Mouse (Mus musculus): ENCODE data around the gene Cand2. TPM values are rescaled to one million over a fixed set of nuclear protein-coding genes. Genes with fewer than 3 reads are reported as not detected.

Cand2 gene
- polyA plus RNA-seq, 1 experiment from 2014 or later = 40.8 TPM

DNA sequence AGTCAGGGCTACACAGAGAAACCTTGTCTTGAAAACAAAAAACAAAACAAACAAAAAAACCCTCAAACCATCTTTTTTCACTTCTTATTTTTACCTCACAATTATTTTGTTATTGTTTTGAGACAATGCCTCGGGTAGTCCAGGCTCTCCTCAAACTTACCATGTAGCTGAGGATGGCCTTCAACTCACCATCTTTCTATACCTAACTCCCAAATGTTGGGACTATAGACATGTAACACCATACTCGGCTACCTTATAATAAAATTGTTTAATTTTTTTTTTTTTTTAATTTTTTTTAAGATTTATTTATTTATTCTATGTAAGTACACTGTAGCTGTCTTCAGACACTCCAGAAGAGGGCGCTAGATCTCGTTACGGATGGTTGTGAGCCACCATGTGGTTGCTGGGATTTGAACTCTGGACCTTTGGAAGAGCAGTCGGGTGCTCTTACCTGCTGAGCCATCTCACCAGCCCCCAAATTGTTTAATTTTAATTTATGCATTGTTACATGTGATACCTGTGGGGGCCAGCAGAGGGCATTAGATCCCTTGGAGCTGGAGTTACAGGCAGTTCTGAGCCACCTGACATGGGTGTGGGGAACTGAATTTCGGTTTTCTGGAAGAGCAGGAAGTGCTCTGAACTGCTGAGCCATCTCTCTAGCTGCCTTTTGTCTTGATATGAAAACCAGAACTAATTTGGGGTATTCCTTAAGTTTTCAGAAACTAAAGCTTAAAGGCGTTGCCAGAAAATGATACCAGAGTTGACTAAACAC is 72.5 kb downstream of the Cand2 start:
- no peak overlapping the region for H3K4me3 ChIP-seq (replicated peaks)
- peaks cover 51% of the 10 kb centered on the region for H3K36me3 ChIP-seq (replicated peaks)
- peaks cover 2% of the 10 kb centered on the region for H3K4me1 ChIP-seq
- no peak overlapping the region for H3K9ac ChIP-seq
- H3K27ac ChIP-seq = no peak overlapping the region
- no peak overlapping the region for H3K4me2 ChIP-seq
- 0 out of 2 replicates have a peak, but pooled peaks have one; percentile 20 for ATAC-seq (ENCODE audit: low FRiP score)
- WGBS = 47% methylated on average over 8 of the region's 8 CpGs
- no peaks in the 10 kb centered on the region for H3K27me3 ChIP-seq
- no peaks in the 10 kb centered on the region for H3K9me3 ChIP-seq

GRCm38 (mm10) chr6:115848598-115849304 is 74.4 kb downstream of the Cand2 start:
- Histone ChIP-seq H3K27ac (no peak overlapping the region), H3K4me2 (no peak overlapping the region), H3K4me1 (peaks cover 13% of the 10 kb centered on the region), H3K4me3 (replicated peaks) (no peak overlapping the region), H3K27me3 (no peaks in the 10 kb centered on the region), H3K9ac (no peak overlapping the region), H3K9me3 (no peaks in the 10 kb centered on the region), H3K36me3 (replicated peaks) (peaks cover 32% of the 10 kb centered on the region)
- ATAC-seq (ENCODE audit: low FRiP score) = no peak
- WGBS = 96% methylated on average over 10 of the region's 10 CpGs

DNA sequence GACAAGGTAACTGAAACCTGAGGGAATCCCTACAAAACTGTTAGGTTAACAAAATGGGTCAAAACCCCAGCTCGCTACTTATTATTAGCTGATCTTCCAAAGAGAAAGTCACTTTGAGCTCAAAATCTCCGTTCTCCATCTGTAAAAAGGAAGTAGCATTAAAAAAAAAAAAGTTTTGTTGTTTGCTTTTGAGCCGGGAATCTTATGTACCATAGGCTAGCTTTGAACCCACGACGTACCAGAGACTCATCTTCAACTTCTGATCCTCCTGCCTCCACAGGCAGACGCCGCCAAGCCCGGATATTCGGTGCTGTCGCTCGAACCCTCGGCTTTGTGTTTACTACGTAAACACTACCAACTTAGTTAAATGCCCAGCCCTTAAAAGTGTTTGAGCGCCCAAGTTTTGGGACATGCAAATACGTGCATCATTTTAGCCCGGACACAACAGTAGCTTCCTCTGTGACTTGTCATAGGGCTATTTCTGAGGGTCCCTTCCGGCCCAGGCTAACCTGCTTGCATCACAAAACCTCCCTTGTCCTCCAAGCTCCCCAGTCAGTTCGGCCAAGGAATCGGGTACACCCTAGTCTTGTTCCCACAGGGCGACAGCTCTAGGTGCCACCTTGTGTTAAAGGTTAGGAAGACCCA is 78.2 kb downstream of the Cand2 start:
- Histone ChIP-seq H3K27me3 (no peaks in the 10 kb centered on the region), H3K36me3 (replicated peaks) (peaks cover 18% of the 10 kb centered on the region), H3K27ac (peak overlapping the region; percentile 89), H3K4me3 (replicated peaks) (peak overlapping the region; percentile 58), H3K4me1 (peaks cover 21% of the 10 kb centered on the region), H3K9ac (peak overlapping the region; percentile 65), H3K9me3 (no peaks in the 10 kb centered on the region), H3K4me2 (peak overlapping the region; percentile 65)
- no peak; the same call in 1 of the 2 replicates for ATAC-seq (ENCODE audit: low FRiP score)
- WGBS = 5% methylated on average over 20 of the region's 20 CpGs

- under 1% methylated on average over 51 of the region's 51 CpGs for WGBS
- Histone ChIP-seq H3K9me3 (no peaks in the 10 kb centered on the region), H3K36me3 (replicated peaks) (peaks cover 17% of the 10 kb centered on the region), H3K4me2 (peak within 1 kb of the TSS; percentile 65), H3K4me3 (replicated peaks) (peak within 1 kb of the TSS; percentile 58), H3K9ac (peak within 1 kb of the TSS; percentile 65), H3K27me3 (no peaks in the 10 kb centered on the region), H3K4me1 (peaks cover 21% of the 10 kb centered on the region), H3K27ac (peak within 1 kb of the TSS; percentile 94)
- peak; percentile 99 for ATAC-seq (ENCODE audit: low FRiP score)
Observed at GRCm38 (mm10) chr6:115853091-115853813, 78.9 kb downstream of the Cand2 start, which contains the start of the genes Mbd4 and Ift122. Mbd4 (minus strand) TSS chr6:115853371. Ift122 (plus strand) TSS chr6:115853470.

DNA sequence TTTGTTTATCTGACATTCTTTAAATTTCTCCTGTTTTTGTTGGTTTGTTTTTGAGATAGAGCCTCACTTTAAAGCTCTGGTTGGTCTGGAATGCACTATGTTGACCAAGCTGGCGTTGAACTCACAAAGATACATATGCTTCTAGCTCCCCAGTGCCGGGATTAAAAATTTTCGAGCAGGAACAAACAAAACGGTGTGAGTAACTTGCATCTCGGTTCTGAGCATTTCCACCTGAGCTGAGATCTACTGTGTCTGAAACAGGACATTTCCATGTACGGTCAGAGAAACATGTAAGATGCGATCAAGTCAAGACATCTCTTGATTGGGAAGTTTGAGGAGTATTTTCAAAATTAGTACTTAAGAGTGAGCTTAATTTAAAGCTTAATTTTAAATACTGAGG is 79.6 kb downstream of the Cand2 start:
- no peaks in the 10 kb centered on the region for H3K27me3 ChIP-seq
- peaks cover 10% of the 10 kb centered on the region for H3K36me3 ChIP-seq (replicated peaks)
- peaks cover 21% of the 10 kb centered on the region for H3K4me1 ChIP-seq
- peak overlapping the region; percentile 94 for H3K27ac ChIP-seq
- H3K4me3 ChIP-seq (replicated peaks) = peak overlapping the region; percentile 58
- H3K9ac ChIP-seq = peak overlapping the region; percentile 60
- 42% methylated on average over 7 of the region's 7 CpGs for WGBS
- peak overlapping the region; percentile 54 for H3K4me2 ChIP-seq
- no peaks in the 10 kb centered on the region for H3K9me3 ChIP-seq
- ATAC-seq (ENCODE audit: low FRiP score) = 0 out of 2 replicates have a peak, but pooled peaks have one; percentile 0

DNA sequence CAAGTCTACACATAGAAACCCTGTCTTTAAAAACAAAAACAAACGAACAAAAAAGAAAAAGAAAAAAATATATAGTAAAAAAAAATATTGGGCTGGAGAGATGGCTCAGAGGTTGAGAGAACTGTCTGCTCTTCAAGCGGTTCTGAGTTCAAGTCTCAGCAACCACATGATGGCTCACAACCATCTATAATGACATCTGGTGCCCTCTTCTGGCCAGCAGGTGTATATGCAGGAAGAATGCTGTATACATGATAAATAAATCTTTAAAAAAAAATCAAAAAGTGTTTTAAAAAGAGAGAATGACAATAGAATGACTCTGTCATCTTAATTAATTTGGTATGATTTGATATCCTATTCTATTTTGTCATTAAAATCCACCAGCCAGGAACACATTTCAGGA is 80.1 kb downstream of the Cand2 start:
- Histone ChIP-seq H3K27me3 (no peaks in the 10 kb centered on the region), H3K4me1 (peaks cover 21% of the 10 kb centered on the region), H3K4me2 (no peak overlapping the region), H3K27ac (no peak overlapping the region), H3K4me3 (replicated peaks) (no peak overlapping the region), H3K9me3 (no peaks in the 10 kb centered on the region), H3K36me3 (replicated peaks) (peaks cover 9% of the 10 kb centered on the region), H3K9ac (no peak overlapping the region)
- ATAC-seq (ENCODE audit: low FRiP score) = no peak
- WGBS = 71% methylated on average over 2 of the region's 2 CpGs

Small RNAs within 50 kb of the gene (microRNA-seq; reads per million reads assigned to microRNA genes)
- not detected for gene Mir7660

Other genes with a start within 250 kb of the Cand2 start
- 30.3 and 30.9 TPM in 2 replicates for gene Tsen2, start 229.9 kb upstream of the Cand2 start, polyA plus RNA-seq (2016; fragmentation: Nextera tagmentation; extraction: Ambion mirVana)
- 0.28 and 0.32 TPM in 2 replicates for gene Mkrn2os, start 182.0 kb upstream of the Cand2 start, polyA plus RNA-seq (2016; fragmentation: Nextera tagmentation; extraction: Ambion mirVana)
- gene Mkrn2, start 172.6 kb upstream of the Cand2 start, polyA plus RNA-seq (2016; fragmentation: Nextera tagmentation; extraction: Ambion mirVana) = 26.5 and 28.2 TPM in 2 replicates
- gene Raf1, start 97.9 kb upstream of the Cand2 start, polyA plus RNA-seq (2016; fragmentation: Nextera tagmentation; extraction: Ambion mirVana) = 155 and 156 TPM in 2 replicates
- 0.87 and 1.1 TPM in 2 replicates for gene Tmem40, start 12.1 kb upstream of the Cand2 start, polyA plus RNA-seq (2016; fragmentation: Nextera tagmentation; extraction: Ambion mirVana)
- 1,718 and 1,828 TPM in 2 replicates for gene Rpl32, start 34.2 kb downstream of the Cand2 start, polyA plus RNA-seq (2016; fragmentation: Nextera tagmentation; extraction: Ambion mirVana)
- gene Efcab12, start 63.9 kb downstream of the Cand2 start, polyA plus RNA-seq (2016; fragmentation: Nextera tagmentation; extraction: Ambion mirVana) = 1.7 and 2.3 TPM in 2 replicates
- 28.7 TPM in 2 replicates for gene Mbd4, start 78.8 kb downstream of the Cand2 start, polyA plus RNA-seq (2016; fragmentation: Nextera tagmentation; extraction: Ambion mirVana)
- gene Ift122, start 78.9 kb downstream of the Cand2 start, polyA plus RNA-seq (2016; fragmentation: Nextera tagmentation; extraction: Ambion mirVana) = 29.9 and 30.5 TPM in 2 replicates
- gene Rho, start 157.2 kb downstream of the Cand2 start, polyA plus RNA-seq (2016; fragmentation: Nextera tagmentation; extraction: Ambion mirVana) = 0.43 TPM in 1 of 2 replicates, not detected in the other
- not detected in 2 replicates for gene H1foo, start 170.4 kb downstream of the Cand2 start, polyA plus RNA-seq (2016; fragmentation: Nextera tagmentation; extraction: Ambion mirVana)
- 18.8 and 19.2 TPM in 2 replicates for gene Plxnd1, start 220.5 kb downstream of the Cand2 start, polyA plus RNA-seq (2016; fragmentation: Nextera tagmentation; extraction: Ambion mirVana)

Measured in forebrain, embryonic 12.5 days (tissue).